Mouse (Mus musculus) kidney, adult 10 weeks (tissue): ENCODE data around the gene Ttc9c. TPM values are rescaled to one million over a fixed set of nuclear protein-coding genes. Genes with fewer than 3 reads are reported as not detected.

ENCODE experiments used
- polyA plus RNA-seq: library from polyadenylated mRNA; stranded (reverse); fragments of 350-450 nt; fragmentation: Illumina TruSeq; extraction: RNeasy Lipid Tissue Mini Kit (QIAGEN cat#74804); gene quantifications from one replicate; pipeline ENCODE4 v1.2.3, GENCODE M21; 2014; ENCODE audit warnings: low read depth, low replicate concordance

Ttc9c gene
- 58.2 TPM for polyA plus RNA-seq

DNA sequence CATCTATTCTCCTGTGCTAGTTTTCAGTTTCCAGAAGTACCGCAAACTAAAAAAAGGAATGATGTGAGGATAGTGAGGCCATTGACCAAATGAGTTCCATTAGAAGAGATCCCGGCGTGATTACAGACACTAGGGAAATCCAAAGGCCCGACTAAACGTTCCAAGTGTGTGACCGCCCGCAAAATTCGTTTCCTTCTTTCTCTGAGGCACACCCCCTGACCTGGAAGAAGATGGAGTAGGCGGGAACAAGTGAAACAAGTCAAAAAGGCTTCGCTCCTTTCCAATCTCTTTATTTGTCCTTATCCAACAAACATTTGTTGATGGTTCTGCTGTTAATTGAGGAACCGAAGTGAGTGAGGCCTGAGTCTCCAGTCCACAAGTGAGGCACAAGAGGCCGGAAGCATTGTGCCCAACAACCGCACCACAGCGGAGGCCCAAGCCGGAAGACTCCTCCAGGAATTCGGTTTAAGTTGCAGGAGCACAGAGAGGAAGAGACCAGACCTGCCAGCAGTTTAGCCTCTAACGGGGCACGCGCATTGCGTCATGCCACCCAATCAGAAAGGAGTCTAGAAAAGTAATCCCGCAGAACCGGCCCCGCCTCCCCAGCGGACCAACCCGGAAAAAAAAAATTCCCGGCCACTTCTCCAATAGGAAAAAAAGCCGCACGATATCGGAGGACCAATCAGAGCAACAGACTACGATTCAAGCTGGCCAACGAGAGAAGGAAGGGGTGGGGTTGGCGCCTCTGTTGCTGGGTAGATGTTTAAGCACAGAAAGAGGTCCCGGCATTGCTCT, at the start of gene Ttc9c:
TSS of gene Ttc9c (minus strand) at position 533 of the 795 bp plus-strand sequence.

DNA sequence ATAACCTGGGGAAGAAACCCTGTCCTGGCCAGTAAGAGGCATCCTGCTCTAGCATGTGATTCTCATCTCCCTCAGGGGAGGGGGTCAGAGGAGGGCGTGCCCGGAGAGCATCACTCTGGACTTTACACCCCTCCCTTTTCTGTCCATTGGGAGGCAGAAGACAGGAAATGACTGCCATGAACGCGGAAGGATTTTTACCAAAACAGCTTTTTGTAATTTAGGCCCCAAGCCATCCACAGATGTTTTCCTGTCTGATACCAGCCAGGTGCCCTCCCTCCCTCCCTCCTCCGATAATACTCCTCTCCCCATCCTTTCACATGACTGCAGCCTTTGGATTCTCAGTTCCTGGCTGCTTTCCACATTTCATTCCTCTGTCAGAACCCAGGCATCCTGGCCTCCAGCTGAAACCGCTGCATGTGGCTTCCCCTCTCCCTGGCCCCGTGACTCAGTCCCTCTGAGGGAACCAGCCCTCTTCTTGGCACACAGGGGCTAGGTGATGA, 31.3 kb upstream of the Ttc9c start, which contains the start of gene Lrrn4cl:
TSS of gene Lrrn4cl (plus strand) at position 367 of the 500 bp plus-strand sequence.

DNA sequence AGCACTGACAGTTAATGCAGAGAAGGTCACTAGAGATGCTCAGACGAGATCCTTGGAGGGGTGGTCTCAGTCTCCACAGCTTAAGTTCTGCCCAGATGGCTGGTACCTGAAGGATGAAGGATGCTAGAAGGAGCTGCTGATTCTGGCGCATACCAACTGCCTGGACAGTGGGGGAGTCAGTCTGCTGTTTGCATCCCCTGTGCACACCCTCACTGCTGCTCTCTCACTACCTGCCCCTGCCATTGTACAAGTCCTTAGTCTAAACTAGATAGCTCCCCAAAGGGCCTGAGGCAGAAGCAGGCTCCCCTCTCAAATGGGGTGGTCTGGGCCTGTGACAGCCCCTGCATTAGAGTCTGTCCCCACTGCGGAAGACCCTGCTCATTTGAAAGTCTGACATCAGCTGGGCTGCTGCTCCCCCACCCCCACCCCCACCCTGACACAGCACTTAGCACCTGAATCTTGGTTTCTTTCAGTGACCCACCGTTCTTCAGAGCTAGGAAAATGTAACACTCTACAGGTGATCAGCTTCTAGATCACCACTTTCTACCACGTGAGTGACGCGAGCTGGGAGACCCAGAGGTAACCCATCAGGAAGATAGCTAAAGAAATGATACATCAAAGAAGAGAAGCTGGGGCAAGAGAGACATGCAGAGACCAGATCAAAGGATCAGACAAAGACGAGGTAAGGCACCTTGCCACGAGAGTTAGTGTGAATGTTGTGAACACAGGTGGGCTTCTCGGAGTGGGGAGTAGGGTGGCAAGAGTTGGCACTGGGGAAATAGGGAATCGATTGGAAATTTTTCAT, 20.2 kb upstream of the Ttc9c start, which contains the start of gene Gng3:
TSS of gene Gng3 (minus strand) at position 92 of the 805 bp plus-strand sequence.

DNA sequence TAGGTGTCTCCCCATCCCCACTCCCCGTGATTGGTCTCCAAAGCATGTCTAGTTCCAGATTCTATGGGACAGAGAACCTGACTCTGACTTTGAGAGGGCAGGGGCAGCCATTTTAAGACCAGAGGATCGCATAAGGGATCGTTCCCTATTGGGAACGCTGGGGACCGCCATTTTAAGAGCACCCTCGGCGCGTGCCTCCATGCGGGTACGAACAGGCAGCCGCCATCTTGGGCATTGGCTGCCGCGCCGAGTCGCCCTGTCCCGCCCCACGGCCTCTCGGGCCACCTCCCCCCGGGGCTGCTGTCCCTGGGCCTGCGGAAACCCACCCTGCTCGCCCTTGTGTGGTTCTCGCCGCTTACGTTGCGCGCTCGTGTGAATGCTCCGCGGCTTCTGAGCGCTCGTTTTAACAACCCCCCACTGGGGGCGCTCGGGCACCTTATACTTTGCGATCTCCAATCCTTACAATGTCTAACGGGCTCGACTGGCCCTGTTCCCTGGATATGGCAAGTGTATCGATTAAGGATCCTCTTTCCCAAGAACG, 18.2 kb upstream of the Ttc9c start, which contains the start of gene Bscl2:
TSS of gene Bscl2 (plus strand) at position 217 of the 541 bp plus-strand sequence.

DNA sequence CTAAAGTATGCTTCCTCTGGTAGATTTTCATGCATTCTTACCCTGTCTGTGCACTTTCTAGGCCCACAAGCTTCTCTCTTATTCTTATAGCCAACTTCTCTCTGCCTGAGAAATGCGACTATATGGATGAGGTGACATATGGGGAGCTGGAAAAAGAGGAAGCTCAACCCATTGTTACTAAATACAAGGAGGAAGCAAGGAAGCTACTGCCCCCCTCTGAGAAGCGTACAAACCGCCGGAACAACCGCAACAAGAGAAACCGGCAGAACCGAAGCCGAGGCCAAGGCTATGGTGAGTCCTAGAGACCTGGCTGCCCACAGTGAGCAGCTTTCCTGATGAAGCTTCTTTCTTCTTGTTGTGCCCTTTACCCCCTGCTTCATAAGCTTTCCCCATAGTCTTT, 10.5 kb upstream of the Ttc9c start, which contains the start of gene AC129217.1:
TSS of gene AC129217.1 (plus strand) at position 114 of the 400 bp plus-strand sequence.

DNA sequence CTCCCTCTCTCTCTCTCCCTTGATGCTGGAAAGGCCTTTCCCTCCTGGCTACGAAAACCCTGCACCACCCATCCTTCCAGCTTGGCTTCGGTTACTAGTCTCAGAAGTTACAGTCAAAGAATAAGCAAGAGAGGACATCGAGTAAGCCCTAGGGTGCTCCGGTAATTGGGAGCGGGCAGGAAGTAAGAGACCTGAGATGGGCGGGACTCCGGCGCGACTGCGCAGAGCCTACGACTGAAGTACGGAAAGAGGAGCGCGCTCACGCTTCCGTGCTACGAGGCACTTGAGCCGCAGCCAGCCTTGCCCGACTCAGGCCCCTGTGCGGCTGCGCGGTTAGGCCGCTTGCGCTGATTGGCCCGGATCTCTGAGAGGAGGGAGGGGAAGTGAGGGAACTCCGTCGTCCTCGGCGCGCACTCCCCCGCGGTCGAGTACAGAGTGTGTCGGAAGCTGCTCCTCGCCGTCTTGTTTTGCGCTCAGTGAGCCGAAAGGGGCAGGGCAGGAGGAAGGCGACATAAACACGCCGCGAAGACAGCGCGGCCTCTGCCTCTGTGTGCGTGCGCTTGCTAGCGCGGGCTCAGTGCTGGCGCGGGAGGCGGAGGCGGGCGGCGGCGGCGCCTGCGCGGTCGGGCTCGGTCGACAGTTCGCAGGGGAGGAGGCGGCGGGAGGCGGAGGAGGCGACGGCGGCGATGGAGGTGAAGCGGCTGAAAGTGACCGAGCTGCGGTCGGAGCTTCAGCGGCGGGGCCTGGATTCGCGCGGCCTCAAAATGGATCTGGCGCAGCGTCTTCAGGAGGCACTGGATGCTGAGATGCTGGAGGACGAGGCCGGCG, 677 bp upstream of the Ttc9c start, which contains the start of gene Hnrnpul2:
TSS of gene Hnrnpul2 (plus strand) at position 415 of the 828 bp plus-strand sequence.

DNA sequence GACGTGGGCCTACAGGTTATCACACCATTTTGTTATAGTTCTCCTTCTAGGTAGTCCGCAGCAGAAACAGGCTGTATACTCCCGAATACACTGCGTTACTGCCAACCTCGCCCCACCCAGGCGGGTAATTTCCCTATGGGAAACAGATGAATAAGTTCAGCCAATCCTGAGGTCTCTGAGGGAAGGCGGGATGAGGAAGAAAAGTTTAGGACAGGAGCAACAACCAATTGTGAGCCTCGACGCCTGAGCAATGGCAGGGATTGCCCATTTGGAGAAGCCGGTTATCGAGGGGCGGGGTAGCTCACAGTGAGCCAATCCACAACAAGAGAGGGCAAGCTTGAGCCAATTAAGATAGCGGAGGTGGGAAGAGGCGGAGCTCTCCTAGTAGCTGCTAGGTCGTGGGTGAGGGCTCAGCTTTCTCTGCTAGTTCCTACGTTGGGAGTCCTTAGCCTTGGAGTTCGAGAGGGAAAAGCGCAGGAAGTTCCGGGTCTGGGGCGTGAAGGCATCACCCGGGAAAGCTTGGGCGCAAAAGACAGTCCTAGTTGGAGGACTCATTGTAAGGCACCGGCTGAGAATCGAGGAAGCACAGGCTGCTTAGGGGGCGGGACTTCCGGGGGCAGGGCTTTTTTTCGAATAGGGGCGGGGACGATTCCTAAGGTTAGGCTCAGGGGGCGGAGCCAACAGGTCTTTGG, 16.9 kb downstream of the Ttc9c start, which contains the start of gene Zbtb3:
TSS of gene Zbtb3 (plus strand) at position 426 of the 692 bp plus-strand sequence.

DNA sequence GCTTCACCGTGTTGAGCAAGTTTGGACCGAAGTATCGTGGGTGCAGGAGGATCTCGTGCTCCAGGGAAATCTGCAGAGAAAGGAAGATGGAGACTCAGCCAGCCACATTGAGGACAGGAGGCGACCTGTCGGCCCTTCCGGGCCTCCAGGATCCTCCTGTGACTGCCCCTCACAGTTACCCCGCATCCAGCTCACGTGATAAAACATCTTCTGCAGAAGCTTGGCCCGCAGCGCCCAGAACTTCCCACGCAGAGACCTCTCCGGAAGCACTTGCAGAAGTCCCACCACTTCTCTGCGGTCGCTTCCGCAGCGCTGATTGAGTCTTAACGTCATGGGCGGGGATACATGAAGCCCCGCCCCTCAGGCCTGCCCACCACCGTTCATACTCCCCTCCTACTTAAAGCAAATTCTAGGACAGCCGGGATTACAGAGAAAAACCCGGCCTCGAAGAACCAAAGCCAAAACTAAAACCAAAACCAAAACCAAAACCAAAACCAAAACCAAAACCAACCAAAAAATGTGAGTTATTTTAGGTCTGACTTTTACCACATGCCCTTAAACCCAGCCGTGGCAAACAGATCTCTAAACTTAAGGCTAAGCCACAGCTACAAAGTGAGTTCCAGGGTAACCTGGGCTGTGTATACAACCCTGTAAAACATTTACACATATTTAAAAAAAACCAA, 20.7 kb downstream of the Ttc9c start, which contains the start of gene Polr2g:
TSS of gene Polr2g (minus strand) at position 314 of the 683 bp plus-strand sequence.

DNA sequence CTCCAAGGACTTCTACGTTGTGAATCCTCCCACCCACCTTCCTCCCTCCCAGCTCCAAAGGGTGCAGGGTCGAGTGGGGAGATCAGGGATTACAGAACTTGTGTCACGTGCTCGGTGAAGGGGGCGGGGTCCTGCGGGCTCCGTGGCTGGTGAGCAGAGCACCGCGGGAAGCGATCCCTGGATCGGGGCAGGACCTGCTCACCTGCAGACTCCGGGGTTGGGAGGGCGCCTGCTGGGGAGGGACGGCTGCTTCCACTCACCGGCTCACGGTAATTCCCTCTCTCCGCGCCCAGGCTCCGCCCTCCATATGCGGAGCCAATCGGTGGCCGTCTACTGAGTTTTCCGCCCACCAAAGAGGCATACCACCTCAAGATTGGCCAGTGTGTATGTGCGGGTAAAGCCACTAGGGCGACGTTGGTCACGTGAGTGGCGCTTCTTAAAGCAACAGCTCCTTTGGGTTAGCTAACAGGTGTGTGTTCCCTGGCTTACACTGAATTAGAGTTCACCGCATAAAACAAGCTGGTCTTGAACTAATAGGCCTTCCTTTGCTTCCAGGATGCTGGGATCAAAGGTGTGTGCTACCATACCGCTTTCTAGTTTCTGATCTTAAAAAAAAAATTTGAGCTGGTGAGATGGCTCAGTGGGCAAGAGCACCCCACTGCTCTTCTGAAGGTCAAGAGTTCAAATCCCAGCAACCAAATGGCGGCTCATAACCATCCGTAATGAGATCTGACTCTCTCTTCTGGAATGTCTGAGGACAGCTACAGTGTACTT, 32.9 kb downstream of the Ttc9c start, which contains the start of gene Taf6l:
TSS of gene Taf6l (minus strand) at position 410 of the 774 bp plus-strand sequence.

DNA sequence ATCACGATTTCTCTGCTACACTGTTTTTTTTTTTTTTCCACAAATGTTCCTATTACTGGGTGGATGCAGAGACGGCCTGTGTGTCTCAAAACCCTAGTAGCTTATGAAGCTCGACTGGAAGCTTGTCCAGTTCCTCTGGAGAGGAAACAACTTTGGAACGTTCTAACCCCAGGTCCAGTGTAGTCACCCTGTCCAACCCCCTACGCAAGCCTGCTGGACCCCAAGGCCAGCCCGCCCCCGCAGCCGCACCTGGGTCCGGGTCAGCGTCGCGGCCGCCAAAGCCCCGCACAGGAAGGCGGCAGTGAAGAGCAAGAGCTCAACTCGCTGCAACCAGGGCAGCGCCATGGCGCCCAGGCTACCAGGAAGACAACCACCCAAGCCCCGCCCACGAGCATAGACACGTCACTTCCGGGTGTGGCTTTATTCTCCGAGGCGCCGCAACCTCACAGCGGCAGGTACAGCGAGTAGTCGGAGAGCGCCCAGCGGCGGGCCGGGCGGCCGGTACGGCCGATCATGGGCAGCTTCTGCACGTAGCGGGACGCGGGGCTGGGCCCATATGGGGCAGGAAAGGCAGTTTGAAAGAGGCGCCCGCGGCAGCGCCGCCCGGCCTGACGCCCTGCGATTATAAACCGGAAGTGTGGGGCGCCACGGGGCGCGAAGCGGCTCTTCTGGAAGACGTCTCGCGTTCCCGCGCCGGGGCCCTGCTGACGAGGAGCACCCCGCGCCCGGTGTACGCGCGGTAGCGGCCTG, 44.9 kb downstream of the Ttc9c start, which contains the start of gene Tmem179b:
TSS of gene Tmem179b (minus strand) at position 382 of the 750 bp plus-strand sequence.

DNA sequence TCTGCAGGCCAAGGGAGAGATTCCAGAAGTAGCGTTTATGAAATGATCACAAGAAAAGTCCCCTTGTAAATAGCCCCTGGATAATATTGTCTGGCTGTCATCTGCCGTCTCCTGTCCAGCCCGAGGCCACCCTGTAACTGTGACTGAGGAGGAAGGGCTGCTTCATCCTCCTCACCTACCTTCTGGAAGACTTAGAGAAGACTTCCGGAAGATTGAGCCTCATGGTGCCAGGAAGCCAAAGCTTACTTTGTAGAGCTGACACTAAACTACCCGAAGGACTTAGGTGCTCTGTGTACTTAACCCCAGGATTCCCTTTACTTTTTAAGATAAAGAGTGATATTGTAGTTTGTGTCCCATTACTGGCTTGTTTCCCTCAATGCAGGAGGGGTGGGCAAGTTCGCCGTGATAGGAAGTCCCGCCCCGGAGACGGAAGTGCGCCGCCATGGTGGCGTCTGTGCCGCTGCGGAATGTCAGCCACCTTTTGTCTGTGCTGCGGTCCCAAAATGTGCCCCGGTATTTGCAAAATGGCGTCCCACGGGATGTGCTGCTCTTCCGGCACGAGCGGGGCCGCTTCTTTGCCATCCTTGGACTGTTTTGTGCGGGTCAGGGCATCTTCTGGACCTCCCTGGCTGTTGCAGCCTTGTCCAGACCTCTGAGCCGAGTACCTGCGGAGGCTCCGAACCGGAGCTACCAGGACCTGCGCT, 48.4 kb downstream of the Ttc9c start, which contains the start of gene Tmem223:
TSS of gene Tmem223 (plus strand) at position 430 of the 704 bp plus-strand sequence.

Other genes starting within 250 kb of the Ttc9c start
- gene Slc22a8, start 228.1 kb downstream of the Ttc9c start, polyA plus RNA-seq: 94.7 TPM
- 75.4 TPM for gene Slc22a6, start 201.3 kb downstream of the Ttc9c start, polyA plus RNA-seq
- not detected for gene Chrm1, start 155.5 kb downstream of the Ttc9c start, polyA plus RNA-seq
- 283 TPM for gene Slc3a2, start 96.0 kb downstream of the Ttc9c start, polyA plus RNA-seq
- gene Wdr74, start 83.5 kb downstream of the Ttc9c start, polyA plus RNA-seq: 6.9 TPM
- gene 1700092M07Rik, start 78.6 kb downstream of the Ttc9c start, polyA plus RNA-seq: not detected
- 39.9 TPM for gene Stx5a, start 77.9 kb downstream of the Ttc9c start, polyA plus RNA-seq
- gene Nxf1, start 62.3 kb downstream of the Ttc9c start, polyA plus RNA-seq: 50.7 TPM
- gene Tmem223, start 48.3 kb downstream of the Ttc9c start, polyA plus RNA-seq: 44.7 TPM
- gene Tmem179b, start 44.9 kb downstream of the Ttc9c start, polyA plus RNA-seq: 44.0 TPM
- gene Taf6l, start 32.9 kb downstream of the Ttc9c start, polyA plus RNA-seq: 0.77 TPM
- gene Polr2g, start 20.8 kb downstream of the Ttc9c start, polyA plus RNA-seq: 71.4 TPM
- 0.28 TPM for gene Zbtb3, start 16.8 kb downstream of the Ttc9c start, polyA plus RNA-seq
- gene Hnrnpul2, start 677 bp upstream of the Ttc9c start, polyA plus RNA-seq: 109 TPM
- not detected for gene AC129217.1, start 10.4 kb upstream of the Ttc9c start, polyA plus RNA-seq
- gene Bscl2, start 18.1 kb upstream of the Ttc9c start, polyA plus RNA-seq: 21.8 TPM
- not detected for gene Gng3, start 19.9 kb upstream of the Ttc9c start, polyA plus RNA-seq
- 0.69 TPM for gene Lrrn4cl, start 31.4 kb upstream of the Ttc9c start, polyA plus RNA-seq
- 17.7 TPM for gene Ubxn1, start 52.2 kb upstream of the Ttc9c start, polyA plus RNA-seq
- 6.6 TPM for gene Uqcc3, start 61.6 kb upstream of the Ttc9c start, polyA plus RNA-seq
- 56.4 TPM for gene Lbhd1, start 64.4 kb upstream of the Ttc9c start, polyA plus RNA-seq
- not detected for gene Gm49403, start 64.6 kb upstream of the Ttc9c start, polyA plus RNA-seq
- gene 1810009A15Rik, start 69.5 kb upstream of the Ttc9c start, polyA plus RNA-seq: 17.3 TPM
- gene Gm49416, start 69.6 kb upstream of the Ttc9c start, polyA plus RNA-seq: not detected
- gene Ints5, start 73.7 kb upstream of the Ttc9c start, polyA plus RNA-seq: 0.32 TPM
- 80.0 TPM for gene Ganab, start 78.7 kb upstream of the Ttc9c start, polyA plus RNA-seq
- gene B3gat3, start 101.0 kb upstream of the Ttc9c start, polyA plus RNA-seq: 5.2 TPM
- gene Rom1, start 110.0 kb upstream of the Ttc9c start, polyA plus RNA-seq: 0.40 TPM
- 2.1 TPM for gene Eml3, start 110.2 kb upstream of the Ttc9c start, polyA plus RNA-seq
- 47.2 TPM for gene Mta2, start 122.5 kb upstream of the Ttc9c start, polyA plus RNA-seq
- gene Tut1, start 134.5 kb upstream of the Ttc9c start, polyA plus RNA-seq: 2.3 TPM
- 56.6 TPM for gene Eef1g, start 147.7 kb upstream of the Ttc9c start, polyA plus RNA-seq
- gene Ahnak, start 170.0 kb upstream of the Ttc9c start, polyA plus RNA-seq: 25.5 TPM